Mouse (Mus musculus) heart, embryonic 10.5 days (tissue): Measurements from ENCODE around the gene Armh3. TPM values are rescaled to one million over a fixed set of nuclear protein-coding genes. Genes with fewer than 3 reads are reported as not detected.

Experiments
- DNase-seq: peaks from one replicate; pipeline ENCODE4 v3.0.0-alpha.2; 2017; ENCODE audit warnings: low spot score
- H3K27ac ChIP-seq: fragments of 300-500 bp; sonication (generic); 2 replicates; pipeline ENCODE4 v1.5.1; 2016; ENCODE audit warnings: mild to moderate bottlenecking
- H3K27me3 ChIP-seq: fragments of 300-500 bp; sonication (generic); 2 replicates; pipeline ENCODE4 v1.6.1; 2016; ENCODE audit warnings: mild to moderate bottlenecking; ENCODE audit not compliant: poor library complexity, insufficient read depth, severe bottlenecking
- H3K36me3 ChIP-seq: fragments of 300-500 bp; sonication (generic); 2 replicates; pipeline ENCODE4 v1.6.1; 2016; ENCODE audit warnings: mild to moderate bottlenecking, moderate library complexity
- H3K4me1 ChIP-seq: fragments of 300-500 bp; sonication (generic); 2 replicates; pipeline ENCODE4 v1.6.1; 2016; ENCODE audit warnings: mild to moderate bottlenecking
- H3K4me3 ChIP-seq: fragments of 300-500 bp; sonication (generic); 2 replicates; pipeline ENCODE4 v1.5.1; 2016; ENCODE audit warnings: mild to moderate bottlenecking, moderate library complexity
- H3K9me3 ChIP-seq: fragments of 300-500 bp; sonication (generic); 2 replicates; pipeline ENCODE4 v1.6.1; 2016; ENCODE audit warnings: mild to moderate bottlenecking, moderate library complexity
- WGBS: fragments of 180-500 bp; shearing (Covaris S2); methylation state at CpG from one replicate; pipeline ENCODE4 v1.1.7; 2016; 5-methylcytosine and 5-hydroxymethylcytosine counted together
- polyA plus RNA-seq: library from polyadenylated mRNA; unstranded; fragments of >200 nt; fragmentation: Nextera tagmentation; extraction: Ambion mirVana; gene quantifications from 2 replicates; pipeline ENCODE4 v1.2.1, GENCODE M21; 2016

The Armh3 gene
- polyA plus RNA-seq, 1 experiment from 2014 or later = 16.6 TPM

DNA sequence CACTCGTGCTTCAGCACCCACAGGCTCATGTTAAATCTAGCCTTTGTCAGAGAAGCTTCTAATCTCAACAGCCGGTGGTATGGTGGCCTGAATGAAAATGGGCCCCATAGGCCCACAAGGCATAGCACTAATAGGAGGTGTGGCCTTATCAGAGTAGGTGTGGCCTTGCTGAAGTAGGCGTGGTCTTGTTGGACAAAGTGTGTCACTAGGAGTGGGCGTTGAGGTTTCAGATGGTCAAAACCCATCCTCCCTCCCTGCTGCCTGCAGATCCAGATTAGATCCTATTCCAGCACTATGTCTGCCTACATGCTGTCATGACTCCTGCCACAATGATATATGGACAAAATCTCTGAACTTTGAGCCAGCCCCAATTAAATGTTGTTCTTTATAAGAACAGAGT lies 54.5 kb downstream of the Armh3 start:
- 67% methylated on average over 4 of the region's 4 CpGs for WGBS
- H3K4me3 ChIP-seq = no peak overlapping the region
- H3K27me3 ChIP-seq = no peaks in the 10 kb centered on the region
- H3K27ac ChIP-seq = no peak overlapping the region
- no peak for DNase-seq
- H3K9me3 ChIP-seq = no peaks in the 10 kb centered on the region
- H3K4me1 ChIP-seq = 0 out of 2 replicates have a peak, but pooled peaks cover 2% of the 10 kb centered on the region
- peaks cover 33% of the 10 kb centered on the region for H3K36me3 ChIP-seq

DNA sequence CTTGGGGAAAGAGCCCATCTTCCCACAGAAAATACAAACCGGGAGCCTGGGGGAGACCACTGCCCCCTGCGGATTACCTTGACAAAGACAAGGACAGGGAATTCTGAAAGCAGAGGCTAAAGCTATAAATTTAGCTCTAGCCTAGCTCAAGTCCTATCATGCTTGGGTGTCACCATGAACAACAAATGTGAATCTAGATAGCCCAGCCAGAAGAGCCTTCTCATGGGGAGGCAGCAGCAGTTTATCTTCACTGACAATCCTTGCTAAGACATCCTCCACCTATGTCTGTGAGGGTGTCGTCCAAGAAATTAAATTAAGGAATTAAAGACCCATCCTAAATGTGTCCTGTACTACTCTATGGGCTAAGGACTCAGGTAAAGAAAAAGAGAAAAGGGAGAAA lies 60.2 kb downstream of the Armh3 start:
- H3K9me3 ChIP-seq = no peaks in the 10 kb centered on the region
- no peak overlapping the region for H3K4me3 ChIP-seq
- 33% methylated on average over 3 of the region's 3 CpGs for WGBS
- H3K4me1 ChIP-seq = peaks cover 7% of the 10 kb centered on the region; the same call in 1 of the 2 replicates
- peaks cover 11% of the 10 kb centered on the region for H3K36me3 ChIP-seq
- H3K27ac ChIP-seq = no peak overlapping the region
- no peaks in the 10 kb centered on the region for H3K27me3 ChIP-seq
- DNase-seq = no peak

DNA sequence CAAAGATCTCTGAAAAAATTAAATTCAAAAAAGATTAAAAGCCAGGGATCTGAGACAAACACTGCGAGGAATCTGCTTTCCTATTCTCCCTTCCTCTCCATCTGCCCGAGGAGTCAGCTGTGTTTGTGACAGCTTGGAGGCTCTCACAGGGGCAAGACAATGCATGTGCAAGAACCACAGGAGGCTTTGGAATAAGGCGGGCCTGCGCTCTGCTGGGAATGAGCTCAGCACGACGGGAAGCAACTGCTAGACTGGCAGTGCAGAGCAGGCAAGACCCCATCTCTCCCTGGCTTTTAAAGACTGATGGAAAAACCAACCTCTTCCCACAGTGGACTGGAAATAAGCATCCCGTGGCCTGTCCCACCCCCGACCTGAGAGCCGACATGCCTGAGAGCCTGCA lies 60.8 kb downstream of the Armh3 start:
- Histone ChIP-seq H3K9me3 (no peaks in the 10 kb centered on the region), H3K4me3 (no peak overlapping the region), H3K27ac (no peak overlapping the region), H3K4me1 (peaks cover 7% of the 10 kb centered on the region; the same call in 1 of the 2 replicates), H3K27me3 (no peaks in the 10 kb centered on the region), H3K36me3 (peaks cover 17% of the 10 kb centered on the region)
- no peak for DNase-seq
- 36% methylated on average over 9 of the region's 9 CpGs for WGBS

- no peaks in the 10 kb centered on the region for H3K4me1 ChIP-seq
- 83% methylated on average over 5 of the region's 5 CpGs for WGBS
- DNase-seq = no peak
- no peaks in the 10 kb centered on the region for H3K9me3 ChIP-seq
- peaks cover 38% of the 10 kb centered on the region for H3K36me3 ChIP-seq
- no peak overlapping the region for H3K4me3 ChIP-seq
- H3K27me3 ChIP-seq = no peaks in the 10 kb centered on the region
- H3K27ac ChIP-seq = no peak overlapping the region
Observed at GRCm38 (mm10) chr19:45927236-45927635, 71.1 kb downstream of the Armh3 start.

- Histone ChIP-seq H3K27me3 (no peaks in the 10 kb centered on the region), H3K4me3 (no peak overlapping the region), H3K36me3 (peaks cover 39% of the 10 kb centered on the region), H3K27ac (no peak overlapping the region), H3K4me1 (no peaks in the 10 kb centered on the region), H3K9me3 (no peaks in the 10 kb centered on the region)
- 84% methylated on average over 8 of the region's 8 CpGs for WGBS
- DNase-seq = no peak
Observed at GRCm38 (mm10) chr19:45926342-45926741, 71.9 kb downstream of the Armh3 start.

DNA sequence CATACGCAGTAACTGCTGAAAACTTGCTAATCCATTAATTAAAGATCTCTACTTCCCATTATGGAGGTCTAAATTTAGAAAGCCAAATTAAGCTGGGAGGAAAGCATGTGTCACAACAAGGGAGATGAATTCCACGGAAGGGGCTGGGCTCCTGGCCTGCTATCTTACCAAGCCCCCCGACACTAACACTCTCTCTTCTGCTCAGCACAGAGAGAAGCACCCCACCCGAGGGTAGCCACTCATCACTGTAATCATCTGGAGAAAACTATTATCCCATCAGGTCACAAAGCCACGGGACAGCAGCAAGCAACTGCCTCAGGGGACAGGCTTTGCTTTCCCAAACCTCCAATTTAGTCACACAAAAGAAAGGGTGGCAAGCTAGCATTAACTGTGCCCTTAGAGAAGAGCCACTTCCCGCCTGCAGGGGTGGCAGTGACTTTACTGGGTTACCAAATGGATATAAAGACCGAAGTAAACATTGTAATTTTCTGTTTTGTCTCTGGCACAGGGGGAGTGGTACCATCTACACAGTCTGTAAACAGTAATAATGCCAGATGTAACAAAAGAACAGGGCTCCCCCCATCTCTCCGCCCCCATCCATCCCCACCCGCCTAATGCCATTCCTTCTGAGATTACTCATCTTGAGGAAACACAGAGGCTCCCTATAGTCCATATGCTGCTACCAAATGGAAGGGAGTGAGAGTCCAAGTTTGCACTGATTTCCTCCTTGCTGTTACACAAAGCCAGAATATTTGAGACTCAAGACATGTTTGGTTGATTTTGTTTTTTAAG lies 77.8 kb downstream of the Armh3 start:
- WGBS = 72% methylated on average over 9 of the region's 9 CpGs
- peaks cover 20% of the 10 kb centered on the region for H3K36me3 ChIP-seq

GRCm38 (mm10) chr19:45918406-45918805 lies 79.9 kb downstream of the Armh3 start:
- no peak overlapping the region for H3K27ac ChIP-seq
- H3K27me3 ChIP-seq = no peaks in the 10 kb centered on the region
- WGBS = 90% methylated on average over 6 of the region's 6 CpGs
- H3K36me3 ChIP-seq = peaks cover 12% of the 10 kb centered on the region; the same call in 1 of the 2 replicates
- no peaks in the 10 kb centered on the region for H3K9me3 ChIP-seq
- DNase-seq = no peak
- H3K4me3 ChIP-seq = no peak overlapping the region
- H3K4me1 ChIP-seq = 0 out of 2 replicates have a peak, but pooled peaks cover 3% of the 10 kb centered on the region

More for the DNA sequence above, 77.8 kb downstream of the Armh3 start:
- DNase-seq = no peak
- Histone ChIP-seq H3K4me3 (no peak overlapping the region), H3K4me1 (0 out of 2 replicates have a peak, but pooled peaks cover 3% of the 10 kb centered on the region), H3K27me3 (no peaks in the 10 kb centered on the region), H3K9me3 (no peaks in the 10 kb centered on the region), H3K27ac (no peak overlapping the region)

DNA sequence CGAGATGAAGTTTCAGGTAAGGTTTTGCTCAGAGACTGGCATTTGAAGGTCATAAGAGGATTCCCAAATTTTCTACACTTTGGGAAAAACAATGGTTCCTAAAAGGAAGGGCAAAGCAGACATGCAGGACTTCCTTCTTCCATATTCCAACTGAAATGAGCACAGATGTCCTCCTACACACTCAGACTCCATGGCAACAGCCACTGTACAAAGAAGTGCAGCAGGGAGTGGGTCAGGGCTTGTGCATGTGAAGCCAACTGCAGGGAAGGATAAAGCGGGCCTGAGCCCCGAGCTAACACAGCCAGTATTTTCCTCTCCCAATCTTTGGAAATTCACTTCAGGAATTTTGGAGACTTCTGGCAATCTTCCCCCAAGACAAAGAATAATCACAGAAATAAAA lies 80.4 kb downstream of the Armh3 start:
- Histone ChIP-seq H3K4me3 (no peak overlapping the region), H3K4me1 (0 out of 2 replicates have a peak, but pooled peaks cover 3% of the 10 kb centered on the region), H3K27ac (no peak overlapping the region), H3K27me3 (no peaks in the 10 kb centered on the region), H3K9me3 (no peaks in the 10 kb centered on the region), H3K36me3 (peaks cover 12% of the 10 kb centered on the region; the same call in 1 of the 2 replicates)
- no peak for DNase-seq
- 83% methylated on average over 3 of the region's 3 CpGs for WGBS

DNA sequence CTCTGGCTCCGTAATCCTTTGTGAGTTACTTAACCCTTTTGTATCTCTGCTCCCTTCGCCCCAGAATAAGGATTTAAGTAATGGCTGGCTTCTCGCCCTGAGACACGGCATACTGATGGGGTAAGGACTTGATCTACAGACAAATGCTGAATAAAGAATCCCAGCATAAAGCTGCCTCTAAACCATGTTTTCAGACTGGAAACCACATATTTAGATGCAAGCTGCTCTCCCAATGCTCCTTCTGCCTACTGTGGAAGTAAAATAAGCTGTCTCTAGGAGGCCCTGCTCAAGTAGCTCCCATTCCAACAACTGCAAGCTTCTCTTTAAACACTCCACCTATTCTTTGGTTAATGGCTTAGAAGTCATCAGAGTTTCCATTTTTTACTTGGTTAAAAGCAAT lies 81.8 kb downstream of the Armh3 start:
- Histone ChIP-seq H3K4me3 (no peak overlapping the region), H3K27me3 (no peaks in the 10 kb centered on the region), H3K27ac (no peak overlapping the region), H3K4me1 (0 out of 2 replicates have a peak, but pooled peaks cover 3% of the 10 kb centered on the region), H3K9me3 (no peaks in the 10 kb centered on the region), H3K36me3 (peaks cover 5% of the 10 kb centered on the region; the same call in 1 of the 2 replicates)
- DNase-seq = no peak
- 80% methylated on average over 4 of the region's 4 CpGs for WGBS

DNA sequence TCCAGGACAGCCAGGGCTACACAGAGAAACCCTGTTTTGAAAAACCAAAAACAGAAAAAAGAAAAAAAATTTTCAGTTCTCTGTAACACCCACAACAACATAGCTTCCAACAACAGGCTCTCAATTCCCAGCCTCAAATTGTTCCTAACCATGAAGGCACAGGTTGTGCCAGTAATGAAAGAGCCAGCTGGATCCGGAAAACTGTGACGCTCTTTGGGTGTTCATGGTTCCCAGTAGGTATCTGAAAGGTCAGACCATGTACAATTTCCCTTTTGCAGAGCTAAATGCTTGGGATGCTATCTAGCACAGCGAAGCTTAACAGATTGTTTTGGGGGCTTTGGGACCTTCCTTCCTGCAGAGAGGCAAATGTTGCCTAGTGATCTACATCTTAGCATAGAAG lies 82.3 kb downstream of the Armh3 start:
- H3K4me1 ChIP-seq = 0 out of 2 replicates have a peak, but pooled peaks cover 3% of the 10 kb centered on the region
- DNase-seq = no peak
- H3K36me3 ChIP-seq = peaks cover 4% of the 10 kb centered on the region; the same call in 1 of the 2 replicates
- WGBS = 83% methylated on average over 3 of the region's 3 CpGs
- H3K27me3 ChIP-seq = no peaks in the 10 kb centered on the region
- H3K27ac ChIP-seq = no peak overlapping the region
- H3K4me3 ChIP-seq = no peak overlapping the region
- H3K9me3 ChIP-seq = no peaks in the 10 kb centered on the region

DNA sequence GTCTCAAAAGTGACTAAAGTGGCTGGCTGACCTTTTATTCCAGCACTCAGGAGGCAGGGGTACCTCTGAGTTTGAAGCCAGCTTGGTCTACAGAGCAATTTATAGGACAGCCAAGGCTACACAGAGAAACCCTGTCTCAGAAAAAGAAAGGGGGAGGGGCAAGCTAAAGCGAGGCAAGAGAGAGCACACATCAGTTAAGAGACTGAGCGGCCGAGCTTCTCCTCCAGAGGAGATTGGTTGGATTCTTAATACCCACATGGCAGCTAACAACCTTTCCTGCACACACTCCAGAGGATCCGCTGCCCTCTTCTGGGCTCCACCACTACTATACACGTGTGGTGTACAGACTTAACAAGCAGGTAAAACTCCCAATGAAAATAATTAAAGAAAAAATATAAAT lies 85.3 kb downstream of the Armh3 start:
- DNase-seq = no peak
- Histone ChIP-seq H3K36me3 (peaks cover 2% of the 10 kb centered on the region), H3K27ac (no peak overlapping the region), H3K27me3 (no peaks in the 10 kb centered on the region), H3K4me3 (no peak overlapping the region), H3K9me3 (no peaks in the 10 kb centered on the region), H3K4me1 (no peaks in the 10 kb centered on the region)
- 43% methylated on average over 5 of the region's 5 CpGs for WGBS

GRCm38 (mm10) chr19:45912376-45912775 lies 85.9 kb downstream of the Armh3 start:
- no peaks in the 10 kb centered on the region for H3K9me3 ChIP-seq
- no peaks in the 10 kb centered on the region for H3K27me3 ChIP-seq
- H3K4me3 ChIP-seq = no peak overlapping the region
- no peak overlapping the region for H3K27ac ChIP-seq
- no peaks in the 10 kb centered on the region for H3K4me1 ChIP-seq
- no peak for DNase-seq
- WGBS = 90% methylated on average over 6 of the region's 6 CpGs
- H3K36me3 ChIP-seq = peaks cover 9% of the 10 kb centered on the region

- H3K27me3 ChIP-seq = no peaks in the 10 kb centered on the region
- H3K27ac ChIP-seq = no peak overlapping the region
- no peak overlapping the region for H3K4me3 ChIP-seq
- peaks cover 11% of the 10 kb centered on the region for H3K36me3 ChIP-seq
- H3K4me1 ChIP-seq = no peaks in the 10 kb centered on the region
- WGBS = 84% methylated on average over 10 of the region's 10 CpGs
- no peak for DNase-seq
- H3K9me3 ChIP-seq = no peaks in the 10 kb centered on the region
Observed at GRCm38 (mm10) chr19:45911236-45912025, 86.9 kb downstream of the Armh3 start.
